Mouse (Mus musculus) kidney, adult 18-20 months (tissue): ENCODE measurements around the gene Lrrc3b.

Experiments
- DNase-seq: peaks from one replicate; pipeline ENCODE4 v3.0.0; 2021

Lrrc3b gene

GRCm38 (mm10) chr14:15325872-15326271 lies 112.9 kb downstream of the Lrrc3b start:
- no peak for DNase-seq

- DNase-seq, result no peak
Observed at GRCm38 (mm10) chr14:15322441-15323123, 116.2 kb downstream of the Lrrc3b start.

- no peak for DNase-seq
Observed at GRCm38 (mm10) chr14:15319399-15319915, 119.3 kb downstream of the Lrrc3b start.

- DNase-seq, result no peak
Observed at GRCm38 (mm10) chr14:15308576-15308975, 130.2 kb downstream of the Lrrc3b start.
